ENCODE assay signal across 8 mouse cellular contexts in the genomic region with DNA sequence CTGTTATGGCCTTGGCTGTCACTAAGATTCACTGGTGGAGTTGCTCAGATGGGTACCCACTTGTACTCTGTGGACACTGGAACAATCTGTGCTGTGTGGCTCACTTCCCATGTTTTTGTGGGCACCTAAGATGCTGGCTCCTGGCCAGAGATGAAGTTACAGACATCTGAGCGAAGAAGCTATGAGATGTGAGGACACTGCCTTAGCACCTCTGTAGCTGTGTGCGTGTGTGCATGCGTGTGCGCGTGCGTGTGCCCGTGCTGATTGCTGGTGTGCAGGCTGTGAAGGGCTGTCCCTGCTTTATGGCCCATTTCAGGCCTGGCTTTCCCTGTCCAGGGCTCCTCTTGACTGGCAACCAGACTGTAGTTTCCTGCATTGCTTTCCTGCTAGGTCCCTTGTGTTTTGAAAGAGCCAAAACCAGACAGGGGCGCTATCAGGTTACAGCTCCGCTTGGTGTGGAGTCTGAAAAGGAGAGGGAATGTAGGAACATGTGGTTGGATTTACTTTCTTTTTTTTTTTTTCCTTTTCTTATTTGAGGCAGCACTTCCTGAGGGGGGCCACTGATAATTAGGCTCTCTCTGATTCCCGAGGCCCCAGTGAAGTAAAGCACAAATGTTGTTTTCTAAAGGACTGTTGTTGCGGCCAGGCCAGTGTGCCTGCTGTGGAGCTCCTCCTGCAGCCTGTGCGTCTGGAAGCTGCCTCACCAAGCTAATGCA. TPM values are rescaled to one million over a fixed set of nuclear protein-coding genes. Genes with fewer than 3 reads are reported as not detected.
DNase-seq lines count a peak whose midpoint lies in the region; ATAC-seq and TF ChIP-seq lines count a peak whose summit lies in the region.

No protein-coding gene starts in this region.

- H3K27ac ChIP-seq in lung, embryonic 14.5 days (ENCODE audit: low read depth): peak overlapping the region; percentile 82
- peak overlapping the region; percentile 89 for H3K27ac ChIP-seq in embryonic facial prominence, embryonic 15.5 days (replicated peaks)
- H3K27ac ChIP-seq in hindbrain, embryonic 10.5 days: peak overlapping the region; percentile 83
- H3K27ac ChIP-seq in midbrain, embryonic 14.5 days (replicated peaks; ENCODE audit: low read depth, low read length): peak overlapping the region; percentile 41
- no peak overlapping the region for H3K27ac ChIP-seq in kidney, adult 2 months (ENCODE audit: insufficient read depth, low read depth, low read length)

- no peaks in the 10 kb centered on the region for H3K9me3 ChIP-seq in lung, embryonic 14.5 days (ENCODE audit: low read depth, low read length)
- H3K9me3 ChIP-seq in embryonic facial prominence, embryonic 15.5 days (replicated peaks): no peaks in the 10 kb centered on the region
- no peaks in the 10 kb centered on the region for H3K9me3 ChIP-seq in hindbrain, embryonic 10.5 days
- H3K9me3 ChIP-seq in midbrain, embryonic 14.5 days (ENCODE audit: control insufficient read depth, low read length): no peaks in the 10 kb centered on the region

- no peak for TF ChIP-seq POLR2A in kidney, adult 2 months (IDR thresholded peaks at IDR 0.05; ENCODE audit: low read depth, low read length)

- TF ChIP-seq CTCF in lung, embryonic 14.5 days (IDR thresholded peaks at IDR 0.05; ENCODE audit: low read depth): no peak
- no peak for TF ChIP-seq CTCF in kidney, adult 2 months (conservative IDR thresholded peaks at IDR 0.05; ENCODE audit: insufficient read depth, insufficient read length, low read depth, low read length)

- no peak overlapping the region for H3K4me2 ChIP-seq in lung, embryonic 14.5 days
- peak overlapping the region; percentile 36; the same call in 1 of the 2 replicates for H3K4me2 ChIP-seq in embryonic facial prominence, embryonic 15.5 days (replicated peaks)
- no peak overlapping the region for H3K4me2 ChIP-seq in midbrain, embryonic 14.5 days (ENCODE audit: low read length)

- H3K4me1 ChIP-seq in lung, embryonic 14.5 days (ENCODE audit: insufficient read depth): peaks cover 60% of the 10 kb centered on the region
- peaks cover 74% of the 10 kb centered on the region for H3K4me1 ChIP-seq in embryonic facial prominence, embryonic 15.5 days
- H3K4me1 ChIP-seq in hindbrain, embryonic 10.5 days (replicated peaks): peaks cover 94% of the 10 kb centered on the region
- peaks cover 71% of the 10 kb centered on the region for H3K4me1 ChIP-seq in midbrain, embryonic 14.5 days (ENCODE audit: control insufficient read depth, insufficient read depth, low read length)
- peaks cover 15% of the 10 kb centered on the region for H3K4me1 ChIP-seq in kidney, adult 2 months (ENCODE audit: control insufficient read depth, insufficient read depth, low read length)

- ATAC-seq in lung, embryonic 14.5 days (ENCODE audit: insufficient read depth): peak; percentile 29; the same call in 1 of the 2 replicates
- ATAC-seq in embryonic facial prominence, embryonic 15.5 days (ENCODE audit: insufficient number of reproducible peaks, low FRiP score, low TSS enrichment, low read depth): peak; percentile 58
- ATAC-seq in midbrain, embryonic 14.5 days (ENCODE audit: low FRiP score, low TSS enrichment): no peak; the same call in 1 of the 2 replicates

- H3K27me3 ChIP-seq in lung, embryonic 14.5 days (ENCODE audit: insufficient read depth, low read length): no peaks in the 10 kb centered on the region
- no peaks in the 10 kb centered on the region for H3K27me3 ChIP-seq in embryonic facial prominence, embryonic 15.5 days
- no peaks in the 10 kb centered on the region for H3K27me3 ChIP-seq in hindbrain, embryonic 10.5 days (ENCODE audit: insufficient read depth, poor library complexity, severe bottlenecking)
- no peaks in the 10 kb centered on the region for H3K27me3 ChIP-seq in midbrain, embryonic 14.5 days (ENCODE audit: control insufficient read depth, insufficient read depth, low read length)
- H3K27me3 ChIP-seq in kidney, adult 2 months (replicated peaks; ENCODE audit: control insufficient read depth, insufficient read depth, low read length): no peaks in the 10 kb centered on the region

- 40% methylated on average over 12 of the region's 12 CpGs for WGBS in lung, embryonic 14.5 days
- 14% methylated on average over 12 of the region's 12 CpGs for WGBS in embryonic facial prominence, embryonic 15.5 days
- 40% methylated on average over 12 of the region's 12 CpGs for WGBS in hindbrain, embryonic 10.5 days
- 51% methylated on average over 12 of the region's 12 CpGs for WGBS in midbrain, embryonic 14.5 days
- 62% methylated on average over 12 of the region's 12 CpGs for WGBS in kidney, adult 2 months

- H3K4me3 ChIP-seq in lung, embryonic 14.5 days (ENCODE audit: low read depth, low read length): no peak overlapping the region
- no peak overlapping the region for H3K4me3 ChIP-seq in embryonic facial prominence, embryonic 15.5 days (replicated peaks)
- H3K4me3 ChIP-seq in hindbrain, embryonic 10.5 days: peak overlapping the region; percentile 7; the same call in 1 of the 2 replicates
- no peak overlapping the region for H3K4me3 ChIP-seq in midbrain, embryonic 14.5 days (replicated peaks; ENCODE audit: low read depth, low read length)
- H3K4me3 ChIP-seq in kidney, adult 2 months (ENCODE audit: insufficient read depth, low read depth, low read length): no peak overlapping the region

- peak; percentile 76 for DNase-seq in lung, embryonic 14.5 days
- no peak for DNase-seq in lung, postnatal 4 days
- DNase-seq in hindbrain, embryonic 10.5 days (ENCODE audit: low spot score): peak; percentile 71
- DNase-seq in midbrain, embryonic 14.5 days: no peak
- DNase-seq in cerebellum, adult 9-10 months: no peak
- no peak for DNase-seq in T-cell, adult 2 months (ENCODE audit: low spot score)
- DNase-seq in kidney, adult 2 months: no peak

- no peak overlapping the region; the same call in 1 of the 2 replicates for H3K9ac ChIP-seq in lung, embryonic 14.5 days
- H3K9ac ChIP-seq in embryonic facial prominence, embryonic 15.5 days: no peak overlapping the region
- peak overlapping the region; percentile 23; the same call in 1 of the 2 replicates for H3K9ac ChIP-seq in midbrain, embryonic 14.5 days (replicated peaks; ENCODE audit: low read length)

- no peaks in the 10 kb centered on the region for H3K36me3 ChIP-seq in lung, embryonic 14.5 days (ENCODE audit: insufficient read depth)
- H3K36me3 ChIP-seq in embryonic facial prominence, embryonic 15.5 days: no peaks in the 10 kb centered on the region
- H3K36me3 ChIP-seq in hindbrain, embryonic 10.5 days: no peaks in the 10 kb centered on the region
- H3K36me3 ChIP-seq in midbrain, embryonic 14.5 days (ENCODE audit: control insufficient read depth, insufficient read depth, low read length): no peaks in the 10 kb centered on the region
- no peaks in the 10 kb centered on the region for H3K36me3 ChIP-seq in kidney, adult 2 months (ENCODE audit: control insufficient read depth, insufficient read depth, low read length)

RNA-seq across cellular contexts. Expression of a gene that starts 21.3 kb away (rescaled TPM):
- 23.4 and 24.1 TPM in 2 replicates for polyA plus RNA-seq in lung, embryonic 14.5 days (2014; fragmentation: Nextera tagmentation; extraction: Ambion mirVana)
- 76.1 and 77.2 TPM in 2 replicates for polyA plus RNA-seq in embryonic facial prominence, embryonic 15.5 days (2015; fragmentation: Nextera tagmentation; extraction: Ambion mirVana)
- 29.9 and 37.4 TPM in 2 replicates for polyA plus RNA-seq in hindbrain, embryonic 10.5 days (2016; fragmentation: Nextera tagmentation; extraction: Ambion mirVana)
- 62.0 and 77.8 TPM in 2 replicates for polyA plus RNA-seq in midbrain, embryonic 14.5 days (2014; fragmentation: Nextera tagmentation; extraction: Ambion mirVana)
- 2.6 and 2.9 TPM in 2 replicates for polyA plus RNA-seq in kidney, adult 2 months (2012; rRNA removed)

Comparison
In these comparisons a context has a peak if more than half of its experiments do, and no peak if none do; other contexts are left out.
1. DNase-seq: peak in lung, embryonic 14.5 days (single experiment) and hindbrain, embryonic 10.5 days (single experiment); none in lung, postnatal 4 days (0 of 2), midbrain, embryonic 14.5 days (single experiment), cerebellum, adult 9-10 months (single experiment), T-cell, adult 2 months (single experiment) and kidney, adult 2 months (single experiment).